Mouse (Mus musculus) kidney, adult 2 months (tissue): ENCODE data around the gene Vrtn.

Source experiments
- CTCF ChIP-seq: fragments of 200-500 bp; conservative IDR thresholded peaks from 2 replicates; pipeline ENCODE4 v1.5.1; 2011; ENCODE audit warnings: low read depth, mild to moderate bottlenecking, control low read depth, low read length, moderate library complexity, mixed read lengths; ENCODE audit not compliant: insufficient read depth, insufficient read length
- POLR2A ChIP-seq: fragments of 200-500 bp; IDR thresholded peaks from one replicate; pipeline ENCODE4 v1.6.1; 2011; ENCODE audit warnings: low read depth, low read length, control low read depth

GRCm38 (mm10) chr12:84605860-84606259 lies 35.0 kb upstream of the Vrtn start:
- peak; percentile 54 for TF ChIP-seq CTCF
- TF ChIP-seq POLR2A, result no peak
